Mouse (Mus musculus): ENCODE results near the gene Rapsn. TPM values are rescaled to one million over a fixed set of nuclear protein-coding genes. Genes with fewer than 3 reads are reported as not detected.
A peak's percentile ranks its signal among the peaks of the same experiment; 100 is the strongest.

The Rapsn gene
- total RNA-seq, 2 experiments from 2014 or later, result 0.57 TPM; not detected in 1

- no peak for DNase-seq (ENCODE audit: low spot score in 2 of 2)
Measured at GRCm38 (mm10) chr2:91053181-91053933, 17.9 kb downstream of the Rapsn start.

- peak; percentile 96 to 98 for DNase-seq (ENCODE audit: low spot score in 2 of 2)
Measured at GRCm38 (mm10) chr2:91053934-91054382, 18.5 kb downstream of the Rapsn start, which contains the start of gene Psmc3. Gene Psmc3 (plus strand): TSS chr2:91054009.

DNA sequence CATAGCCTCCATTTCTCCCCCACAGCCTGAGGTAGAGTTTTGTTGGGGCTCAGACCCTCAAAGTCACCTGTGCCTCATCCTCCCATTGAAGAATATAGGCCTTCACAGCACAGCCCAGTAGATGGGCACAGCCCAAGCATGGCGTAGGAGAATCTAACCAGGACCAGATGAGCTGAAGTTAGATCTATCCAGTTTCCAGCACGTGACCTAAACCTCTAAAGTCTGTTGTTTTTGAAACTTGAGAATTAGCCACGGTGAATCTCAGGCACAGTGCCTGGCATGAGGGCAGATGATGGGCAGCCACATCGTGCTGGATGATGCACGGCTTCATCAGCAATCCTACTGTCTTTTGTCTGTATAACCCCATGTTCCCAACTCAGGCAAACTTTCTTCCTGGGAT, 23.0 kb downstream of the Rapsn start:
- no peak for DNase-seq (ENCODE audit: low spot score in 2 of 2)

- DNase-seq (ENCODE audit: low spot score in 2 of 2), result no peak
Measured at GRCm38 (mm10) chr2:91059376-91059775, 24.0 kb downstream of the Rapsn start.

GRCm38 (mm10) chr2:91060544-91061355, 25.3 kb downstream of the Rapsn start:
- peak; percentile 81 to 83 for DNase-seq (ENCODE audit: low spot score in 2 of 2)

GRCm38 (mm10) chr2:91061849-91062481, 26.5 kb downstream of the Rapsn start:
- no peak for DNase-seq (ENCODE audit: low spot score in 2 of 2)

DNA sequence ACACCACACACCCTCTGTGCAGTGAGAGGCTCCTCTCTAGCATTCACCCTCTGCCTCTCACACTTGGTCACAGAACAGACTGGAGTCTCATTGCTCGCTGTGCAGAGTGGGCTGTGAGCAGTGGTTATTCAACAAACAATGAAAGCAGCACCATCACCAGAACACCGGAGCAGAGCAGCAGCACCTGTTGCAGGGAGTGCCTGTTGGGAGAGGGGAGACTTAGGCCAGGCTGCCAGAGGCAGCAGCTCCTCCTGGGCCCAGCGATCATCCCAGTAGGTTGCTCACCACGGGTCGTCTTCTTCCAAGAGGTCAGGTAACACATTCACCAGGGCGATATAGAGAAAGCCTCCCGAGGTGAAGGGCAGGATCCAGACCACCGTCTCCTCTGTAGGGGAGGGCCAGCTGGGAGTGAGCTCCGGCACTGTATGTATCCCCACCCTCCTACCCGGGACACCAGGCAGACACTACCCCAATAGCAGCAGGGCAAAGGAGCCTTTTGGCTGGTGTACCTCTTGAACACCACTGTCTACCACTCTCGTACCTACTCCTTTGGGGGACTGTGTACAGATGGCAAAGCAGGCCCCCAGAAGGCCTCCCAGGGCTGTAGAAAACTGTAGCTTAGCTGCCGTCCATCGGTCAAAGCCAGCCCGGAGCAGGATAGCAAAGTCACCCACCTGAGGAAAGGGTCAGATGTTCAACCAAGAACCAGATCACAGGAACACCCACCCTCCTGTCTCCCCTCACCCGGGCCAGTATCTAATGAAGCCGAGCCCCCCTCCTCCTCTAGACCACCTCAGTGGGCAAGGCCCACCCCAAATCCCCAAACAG, 27.6 kb downstream of the Rapsn start:
- DNase-seq (ENCODE audit: low spot score in 2 of 2), result no peak

GRCm38 (mm10) chr2:91064211-91064610, 28.8 kb downstream of the Rapsn start:
- no peak for DNase-seq (ENCODE audit: low spot score in 2 of 2)

GRCm38 (mm10) chr2:91065544-91065943, 30.1 kb downstream of the Rapsn start:
- DNase-seq (ENCODE audit: low spot score in 2 of 2), result peak; percentile 53 to 70

- DNase-seq (ENCODE audit: low spot score in 2 of 2), result no peak
Measured at GRCm38 (mm10) chr2:91066455-91066854, 31.0 kb downstream of the Rapsn start.

GRCm38 (mm10) chr2:91068162-91068871, 32.9 kb downstream of the Rapsn start:
- no peak for DNase-seq (ENCODE audit: low spot score in 2 of 2)

DNA sequence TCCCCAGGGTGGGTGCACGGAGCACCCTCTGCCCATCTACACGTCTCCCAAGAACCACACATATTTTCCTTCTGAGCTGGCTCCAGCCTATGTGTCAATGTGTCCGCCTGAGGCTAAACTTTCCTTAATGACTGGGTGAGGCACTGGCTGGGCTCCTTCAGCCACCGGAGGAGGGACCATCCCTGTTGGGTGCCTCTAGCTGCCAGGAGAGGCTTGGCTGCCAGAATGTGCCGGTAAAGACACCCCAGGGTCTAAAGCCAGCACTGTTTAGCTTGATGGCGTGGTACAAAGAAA, 33.4 kb downstream of the Rapsn start:
- DNase-seq (ENCODE audit: low spot score in 2 of 2), result peak in 1 of 2 experiments; percentile 38

GRCm38 (mm10) chr2:91069306-91070000, 34.0 kb downstream of the Rapsn start:
- no peak for DNase-seq (ENCODE audit: low spot score in 2 of 2)

DNA sequence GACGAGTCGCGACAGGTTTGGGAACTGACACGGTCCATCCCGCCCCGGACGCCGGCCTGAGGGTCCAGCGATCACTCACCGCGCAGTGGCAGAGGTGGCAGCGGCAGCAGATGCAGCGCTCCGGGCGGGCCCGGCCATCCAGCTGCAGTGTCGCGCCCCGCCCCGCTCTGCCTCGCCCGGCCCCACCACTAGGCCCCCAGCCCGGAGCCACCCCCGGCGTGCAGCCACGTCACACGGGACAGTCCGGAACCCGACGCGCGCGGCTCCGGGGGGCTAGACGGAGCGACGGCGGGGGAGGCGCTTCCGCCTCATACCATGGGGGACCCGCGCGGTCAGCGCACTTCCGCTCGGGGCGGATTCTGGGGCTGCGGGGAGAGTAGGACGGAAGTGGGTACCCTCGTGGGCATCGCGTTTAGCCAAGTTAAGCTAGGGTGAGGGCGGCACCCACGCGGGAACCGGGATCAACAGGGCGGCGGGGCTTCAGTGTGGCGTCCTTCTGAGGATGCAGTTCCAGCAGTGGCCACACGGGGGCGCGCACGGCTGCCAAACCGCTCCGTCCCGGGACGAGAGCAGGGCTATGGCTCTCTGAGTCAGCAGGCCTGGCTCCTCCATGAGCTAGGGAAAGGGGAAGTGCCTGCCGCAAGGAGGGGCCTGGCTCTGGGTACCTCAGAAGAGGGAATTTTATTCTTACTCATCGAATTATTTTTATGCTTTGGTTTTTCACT, 34.8 kb downstream of the Rapsn start, which contains the start of gene Slc39a13:
TSS of gene Slc39a13 (minus strand) at position 342 of the 725 bp plus-strand sequence.
- peak; percentile 98 to 99 for DNase-seq (ENCODE audit: low spot score in 2 of 2)

DNA sequence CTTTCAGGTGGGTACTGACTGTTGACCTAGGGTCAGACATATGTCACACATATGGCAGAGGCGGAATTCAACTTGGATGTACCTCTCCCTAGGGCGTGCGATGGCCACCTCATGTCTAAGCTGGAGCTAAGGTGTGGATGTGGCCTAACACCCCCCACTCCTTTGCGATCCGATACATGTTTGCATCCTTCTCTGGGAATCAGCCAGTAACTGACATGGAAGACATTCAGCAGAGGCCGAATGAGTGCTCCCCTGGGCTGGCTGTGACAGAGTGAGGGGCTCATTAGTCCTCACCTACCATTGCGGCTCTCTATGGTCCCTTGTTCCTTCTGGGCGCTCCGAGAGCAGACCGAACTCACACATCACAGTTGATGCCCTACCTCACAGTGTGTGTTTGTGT, 35.6 kb downstream of the Rapsn start:
- no peak for DNase-seq (ENCODE audit: low spot score in 2 of 2)

- DNase-seq (ENCODE audit: low spot score in 2 of 2), result no peak
Measured at GRCm38 (mm10) chr2:91072092-91072491, 36.7 kb downstream of the Rapsn start.

GRCm38 (mm10) chr2:91077957-91078313, 42.5 kb downstream of the Rapsn start:
- no peak for DNase-seq (ENCODE audit: low spot score in 2 of 2)

- no peak for DNase-seq (ENCODE audit: low spot score in 2 of 2)
Measured at GRCm38 (mm10) chr2:91078314-91079025, 43.0 kb downstream of the Rapsn start.

DNA sequence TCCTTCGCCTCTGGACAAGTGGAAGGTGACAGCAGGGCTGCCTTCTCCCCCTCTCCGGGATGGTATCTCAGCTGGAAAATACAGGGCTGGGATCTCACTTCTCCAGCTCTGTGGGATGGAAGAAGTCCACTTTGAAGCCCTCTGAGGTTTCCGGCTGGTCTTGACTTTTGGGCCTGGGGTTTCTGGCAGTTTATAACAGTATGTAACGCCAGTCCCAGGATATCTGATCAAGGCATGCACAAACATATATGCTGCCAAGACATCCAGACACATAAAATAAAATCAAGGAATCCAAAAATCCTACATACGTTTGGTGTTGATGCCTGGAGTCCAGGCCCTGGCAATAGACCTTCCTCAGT, 43.6 kb downstream of the Rapsn start:
- no peak for DNase-seq (ENCODE audit: low spot score in 2 of 2)

Measured in layer of hippocampus, postnatal 10 days (tissue).